10 mouse cellular contexts compared by ENCODE assay signal in genomic region chr11:14676992-14677734, GRCm38 (mm10).
"Had no signal": no experiment of that assay in that cellular context is flagged by ENCODE, and none has a peak within 500 bp of the region (broad histone marks: within the 10 kb centered on the region; RNA-seq: fewer than 3 reads in every experiment).

No protein-coding gene starts in this region.

- H3K4me3 ChIP-seq: liver, embryonic 13.5 days had no signal

- DNase-seq: kidney, postnatal 36 days; liver, embryonic 13.5 days; lung, adult 2 months; lung, postnatal 14 days; lung, postnatal 4 days; midbrain, embryonic 14.5 days; thymus, adult 18-20 months; thymus, postnatal 36 days had no signal

- H3K4me1 ChIP-seq: liver, embryonic 13.5 days had no signal

- H3K36me3 ChIP-seq: liver, embryonic 13.5 days had no signal

- H3K9ac ChIP-seq: liver, embryonic 13.5 days had no signal

- H3K9me3 ChIP-seq: liver, embryonic 13.5 days had no signal

- H3K27ac ChIP-seq: kidney, postnatal 0 days; liver, embryonic 13.5 days had no signal

- H3K4me2 ChIP-seq: liver, embryonic 13.5 days; midbrain, embryonic 11.5 days had no signal

- H3K27me3 ChIP-seq: liver, embryonic 13.5 days had no signal
